Mouse (Mus musculus): Measurements from ENCODE around the gene Ankrd55.

GRCm38 (mm10) chr13:112316622-112317482 is 28.6 kb downstream of the Ankrd55 start:
- no peak for TF ChIP-seq CTCF (IDR thresholded peaks at IDR 0.05; ENCODE audit: low read depth, low read length)
- no peak for TF ChIP-seq EP300 (IDR thresholded peaks at IDR 0.05; ENCODE audit: insufficient read depth, low read depth, low read length)
